Mouse (Mus musculus) embryonic fibroblast, embryonic 13.5 days (primary cell): Measurements from ENCODE around the gene Hace1.

ENCODE experiments used
- CTCF ChIP-seq: IDR thresholded peaks from 2 replicates; pipeline ENCODE4 v1.5.1; 2011; ENCODE audit warnings: mild to moderate bottlenecking, control low read depth, low read length, moderate library complexity, borderline replicate concordance; ENCODE audit not compliant: insufficient read depth
- POLR2A ChIP-seq: IDR thresholded peaks from 2 replicates; pipeline ENCODE4 v1.6.1; 2011; ENCODE audit warnings: low read depth, mild to moderate bottlenecking, control low read depth, low read length, moderate library complexity

GRCm38 (mm10) chr10:45639762-45640161, 62.1 kb downstream of the Hace1 start:
- no peak for TF ChIP-seq POLR2A
- TF ChIP-seq CTCF = no peak
